In the genomic region with DNA sequence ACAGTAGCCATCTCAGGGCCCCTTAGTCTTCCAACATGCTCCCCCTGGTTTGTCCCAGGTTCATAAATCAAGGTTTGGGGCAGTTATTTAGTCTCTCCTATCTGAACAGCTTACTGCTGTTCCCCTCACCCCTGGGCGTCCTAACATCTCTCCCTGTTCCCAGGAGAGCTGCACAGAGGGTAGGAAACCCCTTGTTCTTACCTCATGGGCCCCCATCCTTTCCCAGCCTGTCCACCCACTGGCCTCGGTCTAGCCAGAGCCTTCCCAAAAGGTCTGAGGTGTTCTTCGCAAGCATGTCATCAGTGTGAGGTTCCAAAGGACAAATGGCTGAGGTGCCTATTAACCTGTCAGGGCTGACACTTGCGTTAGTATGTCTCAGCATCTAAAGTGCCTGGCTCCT, we compare ENCODE assay signal across 8 mouse cellular contexts. TPM values are rescaled to one million over a fixed set of nuclear protein-coding genes. Genes with fewer than 3 reads are reported as not detected.
DNase-seq lines count a peak whose midpoint lies in the region; ATAC-seq and TF ChIP-seq lines count a peak whose summit lies in the region.

No protein-coding gene starts in this region.

- TF ChIP-seq EP300 in liver, postnatal 0 days (IDR thresholded peaks at IDR 0.05; ENCODE audit: low read depth) = no peak

- peak; percentile 94 for DNase-seq in heart, adult 11 months
- DNase-seq in heart, adult 8-10 months (ENCODE audit: low spot score) = no peak
- DNase-seq in left cerebral cortex, adult 2 months (ENCODE audit: extremely low spot score in 1 of 2, low spot score in 2 of 2) = no peak
- no peak for DNase-seq in left cerebral cortex, adult 8-10 months (ENCODE audit: low spot score in 2 of 2)
- no peak for DNase-seq in embryonic facial prominence, embryonic 14.5 days (ENCODE audit: low spot score)
- DNase-seq in liver, postnatal 0 days = no peak
- DNase-seq in cerebellum, postnatal 4 days (ENCODE audit: low spot score in 2 of 2) = no peak
- no peak for DNase-seq in thymus, postnatal 25 days

- H3K9me3 ChIP-seq in embryonic facial prominence, embryonic 14.5 days (ENCODE audit: control insufficient read depth, low read length) = no peaks in the 10 kb centered on the region
- H3K9me3 ChIP-seq in liver, postnatal 0 days (ENCODE audit: low read length) = no peaks in the 10 kb centered on the region

- H3K27me3 ChIP-seq in embryonic facial prominence, embryonic 14.5 days (replicated peaks; ENCODE audit: control insufficient read depth, insufficient read depth, low read length) = no peaks in the 10 kb centered on the region
- no peaks in the 10 kb centered on the region for H3K27me3 ChIP-seq in liver, postnatal 0 days (ENCODE audit: insufficient read depth, low read length)

- WGBS in embryonic facial prominence, embryonic 14.5 days = 90% methylated on average over 4 of the region's 4 CpGs
- 87% methylated on average over 4 of the region's 4 CpGs for WGBS in liver, postnatal 0 days (ENCODE audit: insufficient replicate concordance)

- peak overlapping the region; percentile 88; the same call in 1 of the 2 replicates for H3K4me2 ChIP-seq in embryonic facial prominence, embryonic 14.5 days (ENCODE audit: low read depth, low read length)
- H3K4me2 ChIP-seq in liver, postnatal 0 days (ENCODE audit: low read depth, low read length) = no peak overlapping the region

- intact Hi-C loops in left cerebral cortex, adult 2 months (cut with DNase I) = loop anchor here (2.0 kb wide), 1 partner anchor 20 kb away; no protein-coding TSS in a partner anchor

- H3K36me3 ChIP-seq in embryonic facial prominence, embryonic 14.5 days (ENCODE audit: control insufficient read depth, insufficient read depth, low read length) = 0 out of 2 replicates have a peak, but pooled peaks cover 8% of the 10 kb centered on the region
- H3K36me3 ChIP-seq in liver, postnatal 0 days (replicated peaks; ENCODE audit: insufficient read depth, low read length) = peaks cover 11% of the 10 kb centered on the region

- ATAC-seq in embryonic facial prominence, embryonic 14.5 days (ENCODE audit: low read depth) = no peak
- ATAC-seq in liver, postnatal 0 days = no peak

- no peak overlapping the region for H3K4me3 ChIP-seq in left cerebral cortex, adult 2 months
- no peak overlapping the region for H3K4me3 ChIP-seq in embryonic facial prominence, embryonic 14.5 days (ENCODE audit: low read depth, low read length)
- H3K4me3 ChIP-seq in liver, postnatal 0 days (ENCODE audit: low read depth, low read length) = no peak overlapping the region

- H3K4me1 ChIP-seq in embryonic facial prominence, embryonic 14.5 days (ENCODE audit: control insufficient read depth, insufficient read depth, low read length) = peaks cover 22% of the 10 kb centered on the region
- peaks cover 36% of the 10 kb centered on the region for H3K4me1 ChIP-seq in liver, postnatal 0 days (ENCODE audit: insufficient read depth)

- TF ChIP-seq CTCF in left cerebral cortex, adult 2 months (IDR thresholded peaks at IDR 0.05) = no peak
- TF ChIP-seq CTCF in liver, postnatal 0 days (IDR thresholded peaks at IDR 0.05; ENCODE audit: low read depth) = no peak

- peak overlapping the region; percentile 86; the same call in 1 of the 2 replicates for H3K27ac ChIP-seq in left cerebral cortex, adult 2 months
- H3K27ac ChIP-seq in embryonic facial prominence, embryonic 14.5 days (replicated peaks; ENCODE audit: low read depth, low read length) = peak overlapping the region; percentile 91; the same call in 1 of the 2 replicates
- H3K27ac ChIP-seq in liver, postnatal 0 days (ENCODE audit: low read depth) = peak overlapping the region; percentile 95

- 0 out of 2 replicates have a peak overlapping the region, but pooled peaks have one; percentile 81 for H3K9ac ChIP-seq in embryonic facial prominence, embryonic 14.5 days (ENCODE audit: low read depth, low read length)
- peak overlapping the region; percentile 71; the same call in 1 of the 2 replicates for H3K9ac ChIP-seq in liver, postnatal 0 days (replicated peaks)

RNA-seq across cellular contexts. Expression of a gene that starts 1.6 kb away (rescaled TPM):
- 10 to 100 TPM; 19.0 to 34.0 (median 30.2) TPM for total RNA-seq in heart, adult 8-10 months (2022)
- total RNA-seq in left cerebral cortex, adult 2 months (2021) = 10 to 100 TPM; 24.5 to 39.5 TPM
- total RNA-seq in left cerebral cortex, adult 8-10 months (2022) = 10 to 100 TPM; 14.3 to 21.7 (median 18.2) TPM
- polyA plus RNA-seq in embryonic facial prominence, embryonic 14.5 days (2014; fragmentation: Nextera tagmentation; extraction: Ambion mirVana) = 25.1 and 27.8 TPM in 2 replicates
- 7.8 and 8.1 TPM in 2 replicates for polyA plus RNA-seq in liver, postnatal 0 days (2015; fragmentation: Nextera tagmentation; extraction: Ambion mirVana)
